Mouse (Mus musculus) forebrain, embryonic 15.5 days (tissue): Measurements from ENCODE around the gene Kcnn3. TPM values are rescaled to one million over a fixed set of nuclear protein-coding genes. Genes with fewer than 3 reads are reported as not detected.

Experiments used
- ATAC-seq: fragments of 200-750 bp; cut with Nextera tagmentation; replicated peaks from 2 replicates; pipeline ENCODE4 v1.8.0; 2017; ENCODE audit warnings: mild to moderate bottlenecking, moderate TSS enrichment, moderate library complexity
- H3K27ac ChIP-seq: fragments of 300-500 bp; sonication (generic); replicated peaks from 2 replicates; pipeline ENCODE4 v1.5.1; 2015; ENCODE audit warnings: mild to moderate bottlenecking, inconsistent platforms
- H3K27me3 ChIP-seq: fragments of 300-500 bp; sonication (generic); 2 replicates; pipeline ENCODE4 v1.6.1; 2015; ENCODE audit warnings: inconsistent platforms
- H3K36me3 ChIP-seq: fragments of 300-500 bp; sonication (generic); 2 replicates; pipeline ENCODE4 v1.6.1; 2015; ENCODE audit warnings: mild to moderate bottlenecking, inconsistent platforms
- H3K4me1 ChIP-seq: fragments of 300-500 bp; sonication (generic); 2 replicates; pipeline ENCODE4 v1.6.1; 2015; ENCODE audit warnings: inconsistent platforms
- H3K4me2 ChIP-seq: fragments of 300-500 bp; sonication (generic); replicated peaks from 2 replicates; pipeline ENCODE4 v1.6.1; 2015; ENCODE audit warnings: mild to moderate bottlenecking, inconsistent platforms
- H3K4me3 ChIP-seq: fragments of 300-500 bp; sonication (generic); 2 replicates; pipeline ENCODE4 v1.5.1; 2015; ENCODE audit warnings: mild to moderate bottlenecking, inconsistent platforms
- H3K9ac ChIP-seq: fragments of 300-500 bp; sonication (generic); replicated peaks from 2 replicates; pipeline ENCODE4 v1.6.1; 2015; ENCODE audit warnings: mild to moderate bottlenecking, inconsistent platforms
- H3K9me3 ChIP-seq: fragments of 300-500 bp; sonication (generic); 2 replicates; pipeline ENCODE4 v1.6.1; 2016; ENCODE audit warnings: inconsistent platforms
- WGBS: fragments of 180-500 bp; shearing (Covaris S2); methylation state at CpG from one replicate; pipeline ENCODE4 v1.1.7; 2015; ENCODE audit warnings: mixed read lengths; 5-methylcytosine and 5-hydroxymethylcytosine counted together
- polyA plus RNA-seq: library from polyadenylated mRNA; unstranded; fragments of >200 nt; fragmentation: Nextera tagmentation; extraction: Ambion mirVana; gene quantifications from 2 replicates; pipeline ENCODE4 v1.2.1, GENCODE M21; 2015

The Kcnn3 gene
- polyA plus RNA-seq, 1 experiment from 2014 or later = 9.0 TPM

DNA sequence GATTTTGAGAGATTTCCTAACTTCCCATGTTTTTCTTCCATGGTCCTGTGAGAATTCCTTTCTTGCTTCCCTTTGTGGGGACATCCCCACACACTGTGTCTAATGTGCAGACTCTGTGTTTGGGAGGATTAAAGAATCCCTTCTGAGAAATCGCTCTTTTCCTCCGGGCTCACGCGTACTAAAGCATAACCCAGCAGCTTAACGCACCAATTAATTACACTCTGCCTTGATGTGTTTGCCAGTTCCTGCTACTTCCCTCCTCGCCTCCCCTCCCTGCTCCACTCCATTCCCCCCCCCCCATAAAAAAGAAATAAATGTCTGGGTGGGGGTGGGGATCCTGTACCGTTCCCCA, 1.5 kb downstream of the Kcnn3 start:
- under 1% methylated on average over 7 of the region's 7 CpGs for WGBS

GRCm38 (mm10) chr3:89522450-89523128, 2.6 kb downstream of the Kcnn3 start:
- Histone ChIP-seq H3K4me2 (peak overlapping the region; percentile 96), H3K4me1 (peaks cover 72% of the 10 kb centered on the region), H3K36me3 (no peaks in the 10 kb centered on the region), H3K9me3 (no peaks in the 10 kb centered on the region), H3K27me3 (no peaks in the 10 kb centered on the region), H3K9ac (peak overlapping the region; percentile 62), H3K4me3 (peak overlapping the region; percentile 53), H3K27ac (peak overlapping the region; percentile 61)
- WGBS = 18% methylated on average over 6 of the region's 6 CpGs
- ATAC-seq = no peak

More for the DNA sequence above, 1.5 kb downstream of the Kcnn3 start:
- peak overlapping the region; percentile 96 for H3K4me2 ChIP-seq
- no peaks in the 10 kb centered on the region for H3K9me3 ChIP-seq
- H3K36me3 ChIP-seq = no peaks in the 10 kb centered on the region
- peaks cover 62% of the 10 kb centered on the region for H3K4me1 ChIP-seq
- no peaks in the 10 kb centered on the region for H3K27me3 ChIP-seq
- ATAC-seq = no peak
- H3K27ac ChIP-seq = peak overlapping the region; percentile 61
- peak overlapping the region; percentile 62 for H3K9ac ChIP-seq
- H3K4me3 ChIP-seq = peak overlapping the region; percentile 53

- Histone ChIP-seq H3K27ac (peak overlapping the region; percentile 66), H3K4me1 (peaks cover 57% of the 10 kb centered on the region), H3K4me2 (peak overlapping the region; percentile 38), H3K9ac (0 out of 2 replicates have a peak overlapping the region, but pooled peaks have one; percentile 24), H3K36me3 (no peaks in the 10 kb centered on the region), H3K9me3 (no peaks in the 10 kb centered on the region), H3K4me3 (peak overlapping the region; percentile 19; the same call in 1 of the 2 replicates), H3K27me3 (no peaks in the 10 kb centered on the region)
- 48% methylated on average over 17 of the region's 17 CpGs for WGBS
- ATAC-seq = no peak; the same call in 1 of the 2 replicates
Observed at GRCm38 (mm10) chr3:89526298-89527090, 6.5 kb downstream of the Kcnn3 start.

DNA sequence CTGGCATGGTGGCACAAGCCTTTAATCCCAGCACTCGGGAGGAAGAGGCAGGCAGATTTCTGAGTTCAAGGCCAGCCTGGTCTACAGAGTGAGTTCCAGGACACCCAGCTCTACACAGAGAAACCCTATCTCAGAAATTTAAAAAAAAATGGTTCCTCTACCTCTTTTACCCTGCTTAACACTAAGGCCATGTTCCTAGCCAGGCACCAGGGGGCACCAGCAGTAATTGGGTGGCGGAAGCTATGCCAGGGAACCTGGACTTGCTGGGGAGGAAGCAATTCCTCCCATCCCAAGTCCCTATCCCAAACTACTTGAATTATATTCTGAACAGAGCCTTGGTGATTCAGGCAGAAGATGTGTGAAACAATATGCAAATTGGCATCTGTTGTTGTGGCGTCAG, 9.8 kb downstream of the Kcnn3 start:
- WGBS = 80% methylated on average over 3 of the region's 3 CpGs
- Histone ChIP-seq H3K36me3 (no peaks in the 10 kb centered on the region), H3K4me1 (peaks cover 35% of the 10 kb centered on the region), H3K4me2 (no peak overlapping the region), H3K27ac (no peak overlapping the region), H3K9ac (no peak overlapping the region), H3K27me3 (no peaks in the 10 kb centered on the region), H3K4me3 (no peak overlapping the region), H3K9me3 (no peaks in the 10 kb centered on the region)
- no peak for ATAC-seq

DNA sequence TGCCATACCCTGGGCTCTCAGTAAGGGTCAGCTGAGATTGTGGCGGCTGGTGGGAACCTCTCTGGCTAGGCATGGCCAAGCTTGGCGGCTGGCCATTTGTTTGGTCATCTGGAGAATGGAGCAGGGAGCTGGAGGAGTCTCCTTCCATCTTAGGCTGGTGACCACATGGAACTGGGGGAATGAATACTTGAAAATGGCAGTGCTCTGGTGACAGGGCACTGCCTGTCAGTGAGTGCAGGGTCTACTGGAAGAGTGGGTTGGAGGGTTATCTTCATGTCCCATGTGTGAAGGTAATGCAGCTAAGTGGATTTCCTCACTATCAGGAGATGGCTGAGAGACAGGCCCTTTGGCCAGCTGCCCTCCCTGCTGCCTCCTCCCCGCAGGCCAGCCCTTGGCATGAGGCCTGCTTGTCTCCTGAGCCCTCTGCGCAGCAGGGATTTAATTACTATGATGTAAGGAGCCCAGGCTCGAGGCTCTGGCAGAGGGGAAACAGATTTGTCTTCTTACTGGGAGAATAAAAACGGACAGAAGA, 14.7 kb downstream of the Kcnn3 start:
- Histone ChIP-seq H3K4me2 (no peak overlapping the region), H3K9me3 (no peaks in the 10 kb centered on the region), H3K36me3 (no peaks in the 10 kb centered on the region), H3K27ac (peak overlapping the region; percentile 75), H3K4me3 (no peak overlapping the region), H3K4me1 (peaks cover 28% of the 10 kb centered on the region), H3K27me3 (no peaks in the 10 kb centered on the region), H3K9ac (no peak overlapping the region)
- WGBS = 31% methylated on average over 6 of the region's 6 CpGs
- ATAC-seq = peak; percentile 49

- Histone ChIP-seq H3K36me3 (no peaks in the 10 kb centered on the region), H3K9me3 (no peaks in the 10 kb centered on the region), H3K4me3 (no peak overlapping the region), H3K27ac (peak overlapping the region; percentile 75), H3K4me2 (no peak overlapping the region), H3K9ac (no peak overlapping the region), H3K4me1 (peaks cover 33% of the 10 kb centered on the region), H3K27me3 (no peaks in the 10 kb centered on the region)
- WGBS = 81% methylated on average over 2 of the region's 2 CpGs
- no peak for ATAC-seq
Observed at GRCm38 (mm10) chr3:89535147-89535546, 15.2 kb downstream of the Kcnn3 start.

- ATAC-seq = peak; percentile 41
- H3K4me3 ChIP-seq = no peak overlapping the region
- 68% methylated on average over 10 of the region's 10 CpGs for whole genome bisulfite sequencing
- H3K9ac ChIP-seq = no peak overlapping the region
- H3K36me3 ChIP-seq = no peaks in the 10 kb centered on the region
- peaks cover 69% of the 10 kb centered on the region for H3K4me1 ChIP-seq
- peak overlapping the region; percentile 88 for H3K27ac ChIP-seq
- no peaks in the 10 kb centered on the region for H3K9me3 ChIP-seq
- H3K27me3 ChIP-seq = no peaks in the 10 kb centered on the region
- no peak overlapping the region for H3K4me2 ChIP-seq
Observed at GRCm38 (mm10) chr3:89539036-89539739, 19.2 kb downstream of the Kcnn3 start.

DNA sequence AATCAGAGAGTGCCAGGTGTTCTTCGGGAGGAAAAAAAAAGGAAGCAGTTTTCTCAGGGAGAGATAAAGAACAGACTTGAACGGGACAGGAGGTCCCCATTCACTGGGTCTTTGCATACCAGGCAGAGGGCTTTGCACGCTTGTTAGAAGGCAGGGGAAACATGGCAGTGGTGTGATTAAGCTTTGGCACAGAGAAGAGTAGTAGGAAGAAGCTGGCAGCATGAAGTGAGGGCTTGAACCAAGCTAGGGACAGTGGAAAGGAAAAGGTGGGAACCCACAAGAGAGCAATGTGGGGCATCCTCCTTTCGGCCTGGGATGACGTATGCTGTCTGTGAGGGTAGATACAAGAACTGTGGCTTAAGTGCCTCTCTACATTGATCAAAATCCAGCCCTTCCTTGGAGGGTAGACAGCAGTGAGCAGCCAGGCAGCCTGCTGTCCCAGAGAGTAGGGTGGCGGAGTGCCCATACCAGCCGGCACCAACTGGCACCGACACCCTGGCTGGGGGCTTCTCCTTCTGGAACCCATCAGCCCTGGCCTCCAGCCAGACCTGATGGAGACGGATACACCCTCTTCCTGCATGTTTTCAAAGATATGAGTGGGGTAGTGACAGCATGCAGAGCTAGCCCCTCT, 19.9 kb downstream of the Kcnn3 start:
- H3K27ac ChIP-seq = peak overlapping the region; percentile 88
- 36% methylated on average over 9 of the region's 9 CpGs for WGBS
- H3K4me1 ChIP-seq = peaks cover 62% of the 10 kb centered on the region
- no peaks in the 10 kb centered on the region for H3K36me3 ChIP-seq
- H3K4me3 ChIP-seq = no peak overlapping the region
- 0 out of 2 replicates have a peak overlapping the region, but pooled peaks have one; percentile 4 for H3K4me2 ChIP-seq
- H3K27me3 ChIP-seq = no peaks in the 10 kb centered on the region
- no peak overlapping the region for H3K9ac ChIP-seq
- H3K9me3 ChIP-seq = no peaks in the 10 kb centered on the region
- ATAC-seq = peak; percentile 91

DNA sequence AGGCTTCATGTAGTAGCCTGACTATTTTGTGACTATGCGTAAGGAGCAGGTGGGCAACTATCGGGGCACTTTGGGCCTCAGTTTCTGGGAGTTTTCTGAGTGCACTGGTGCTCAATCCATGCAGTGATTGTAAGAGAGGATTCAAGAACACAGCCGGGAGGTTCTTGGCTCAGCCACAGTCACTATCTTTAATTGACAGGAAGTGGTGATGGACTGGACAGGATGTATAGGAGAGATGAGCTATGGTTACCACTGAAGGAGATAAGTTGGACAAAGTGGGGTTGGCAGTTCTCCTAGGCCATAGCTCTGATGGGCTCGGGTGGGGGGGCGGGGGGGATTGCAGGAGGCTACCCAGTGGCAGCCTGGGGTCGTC, 20.4 kb downstream of the Kcnn3 start:
- Histone ChIP-seq H3K4me2 (0 out of 2 replicates have a peak overlapping the region, but pooled peaks have one; percentile 4), H3K27ac (peak overlapping the region; percentile 88), H3K27me3 (no peaks in the 10 kb centered on the region), H3K4me1 (peaks cover 57% of the 10 kb centered on the region), H3K9ac (no peak overlapping the region), H3K9me3 (no peaks in the 10 kb centered on the region), H3K36me3 (no peaks in the 10 kb centered on the region), H3K4me3 (no peak overlapping the region)
- no peak; the same call in 1 of the 2 replicates for ATAC-seq
- WGBS = 70% methylated on average over 6 of the region's 6 CpGs

GRCm38 (mm10) chr3:89546951-89547350, 27.0 kb downstream of the Kcnn3 start:
- no peaks in the 10 kb centered on the region for H3K27me3 ChIP-seq
- H3K4me1 ChIP-seq = peaks cover 35% of the 10 kb centered on the region
- no peak overlapping the region for H3K4me2 ChIP-seq
- no peak for ATAC-seq
- H3K27ac ChIP-seq = peak overlapping the region; percentile 41
- WGBS = 39% methylated on average over 5 of the region's 5 CpGs
- no peaks in the 10 kb centered on the region for H3K9me3 ChIP-seq
- H3K4me3 ChIP-seq = no peak overlapping the region
- H3K9ac ChIP-seq = no peak overlapping the region
- H3K36me3 ChIP-seq = no peaks in the 10 kb centered on the region

GRCm38 (mm10) chr3:89548805-89549204, 28.8 kb downstream of the Kcnn3 start:
- no peaks in the 10 kb centered on the region; the same call in 1 of the 2 replicates for H3K9me3 ChIP-seq
- no peaks in the 10 kb centered on the region for H3K36me3 ChIP-seq
- H3K27me3 ChIP-seq = no peaks in the 10 kb centered on the region
- H3K9ac ChIP-seq = no peak overlapping the region
- 83% methylated on average over 2 of the region's 2 CpGs for WGBS
- H3K27ac ChIP-seq = no peak overlapping the region
- H3K4me3 ChIP-seq = no peak overlapping the region
- H3K4me2 ChIP-seq = no peak overlapping the region
- H3K4me1 ChIP-seq = peaks cover 18% of the 10 kb centered on the region
- no peak for ATAC-seq
